Mouse (Mus musculus) left cerebral cortex, adult 11 months (tissue): Measurements from ENCODE around the gene Rbms1.

ENCODE experiments used
- DNase-seq: peaks from one replicate; pipeline ENCODE4 v3.0.0; 2022; ENCODE audit warnings: low spot score

The Rbms1 gene

DNA sequence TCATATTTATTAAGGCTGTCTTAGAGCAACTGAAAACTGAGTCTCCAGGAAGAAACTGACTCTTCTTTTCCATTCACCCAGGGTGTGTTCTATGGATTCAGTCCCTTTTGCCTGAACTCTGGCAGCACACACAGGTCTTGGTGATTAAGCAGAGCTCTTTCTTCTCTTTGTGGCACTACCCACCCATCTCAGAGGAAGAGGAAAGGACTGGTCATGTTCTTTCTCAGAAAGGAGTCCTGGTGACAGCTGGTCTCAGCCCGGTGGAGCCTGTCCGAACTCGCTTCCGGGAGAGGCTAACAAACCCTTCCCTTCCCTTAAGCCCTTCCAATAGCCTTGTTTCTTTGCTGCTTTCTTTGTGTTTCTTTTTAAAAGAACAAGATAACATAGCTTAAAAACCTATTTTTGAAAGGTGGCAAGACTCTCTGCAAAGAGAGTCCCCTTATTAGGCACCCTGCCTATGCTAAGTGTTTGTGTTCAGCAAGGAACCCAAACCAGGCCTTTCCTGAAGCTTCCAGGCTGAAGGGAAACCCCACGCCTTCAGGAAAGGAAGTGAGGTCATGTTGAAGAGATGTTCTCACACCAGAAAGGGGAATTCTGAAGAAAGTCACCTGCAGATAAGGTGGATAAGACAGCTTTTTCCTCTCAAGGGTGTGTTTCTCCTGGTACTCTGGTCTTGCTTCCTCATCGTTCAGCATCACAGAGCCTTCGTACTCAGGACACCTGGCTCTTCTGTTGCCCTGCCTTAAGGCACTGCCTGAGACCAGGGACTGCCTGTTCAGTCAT lies 251.7 kb downstream of the Rbms1 start:
- DNase-seq: no peak

DNA sequence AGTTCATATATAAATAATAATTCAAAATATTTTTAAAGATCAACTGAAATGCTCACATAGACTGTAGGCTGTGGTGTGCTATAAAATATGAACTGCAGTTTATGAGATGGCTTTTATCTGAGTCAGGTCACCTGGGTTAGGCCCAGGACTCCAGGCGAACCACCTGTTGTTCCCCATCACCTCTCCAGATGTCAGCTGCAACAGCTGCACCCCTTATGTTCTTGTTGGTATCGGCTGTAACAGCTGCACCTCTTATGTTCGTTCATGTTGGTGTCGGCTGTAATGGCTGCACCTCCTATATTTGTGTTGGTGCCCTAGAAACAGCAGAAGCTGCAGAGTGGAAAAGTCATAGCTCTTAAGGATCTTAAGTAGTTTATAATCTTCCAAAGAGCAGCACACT lies 252.7 kb downstream of the Rbms1 start:
- no peak for DNase-seq

DNA sequence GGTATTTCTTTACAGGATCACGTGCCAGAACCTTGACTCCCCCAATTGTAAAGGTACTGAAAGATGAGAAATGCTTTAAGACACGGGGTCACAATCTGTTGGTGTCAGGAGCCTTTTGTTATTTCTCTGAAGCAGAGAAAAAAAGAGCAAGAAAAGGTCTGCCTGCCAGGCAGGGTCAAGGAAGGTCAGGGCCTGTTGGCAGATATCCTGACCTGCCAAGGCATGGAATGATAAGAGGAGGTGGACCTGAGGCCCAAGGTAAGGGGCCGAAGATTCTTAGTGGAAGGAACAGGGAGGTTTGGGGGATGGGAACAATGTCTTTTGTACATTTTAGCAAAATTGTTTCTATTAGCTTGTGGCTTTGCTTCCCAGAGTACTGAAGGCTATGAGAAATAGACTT lies 254.3 kb downstream of the Rbms1 start:
- DNase-seq: no peak

- no peak for DNase-seq
These were observed 256.1 kb downstream of the Rbms1 start for GRCm38 (mm10) chr2:60706866-60707265.

DNA sequence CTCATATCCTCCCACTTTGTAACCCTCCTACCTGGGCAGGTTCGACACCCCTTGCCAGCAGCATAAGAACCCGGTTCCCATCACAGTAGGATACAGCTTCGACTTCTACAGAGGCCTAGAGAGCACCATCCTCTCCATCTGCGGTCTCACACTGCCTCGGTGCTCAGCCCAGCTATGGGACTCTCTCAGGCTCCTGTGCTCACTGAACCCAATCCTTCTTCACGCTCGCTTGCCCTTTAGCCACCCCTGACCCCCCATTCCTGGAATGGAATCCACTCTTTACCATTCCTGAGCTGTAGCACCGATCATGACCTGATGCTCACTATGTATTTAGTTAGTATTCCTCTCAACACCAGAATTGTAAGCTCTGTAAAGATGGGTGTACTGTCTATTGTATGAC lies 257.6 kb downstream of the Rbms1 start:
- no peak for DNase-seq

- DNase-seq: no peak
These were observed 259.7 kb downstream of the Rbms1 start for GRCm38 (mm10) chr2:60703315-60703714.

DNA sequence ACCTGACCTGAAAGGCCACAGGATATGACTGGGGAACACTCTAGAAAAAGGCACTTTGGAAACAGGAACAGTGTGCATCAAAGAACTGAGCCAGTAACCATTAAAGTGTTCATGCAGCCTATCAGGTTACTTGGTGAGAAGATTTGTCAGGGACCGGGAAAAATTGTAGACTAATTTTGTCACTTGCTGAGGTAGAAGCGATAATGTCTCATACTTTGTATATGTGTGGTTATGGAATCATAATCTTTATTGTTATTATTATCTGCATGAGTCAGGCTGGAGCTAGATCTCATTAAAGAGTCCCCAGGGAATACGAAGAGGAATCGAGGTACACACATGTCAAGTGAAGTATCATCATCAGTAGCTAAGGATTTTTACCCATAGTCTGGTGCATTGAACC lies 262.0 kb downstream of the Rbms1 start:
- no peak for DNase-seq
